Mouse (Mus musculus): ENCODE data around the gene Mri1.

DNA sequence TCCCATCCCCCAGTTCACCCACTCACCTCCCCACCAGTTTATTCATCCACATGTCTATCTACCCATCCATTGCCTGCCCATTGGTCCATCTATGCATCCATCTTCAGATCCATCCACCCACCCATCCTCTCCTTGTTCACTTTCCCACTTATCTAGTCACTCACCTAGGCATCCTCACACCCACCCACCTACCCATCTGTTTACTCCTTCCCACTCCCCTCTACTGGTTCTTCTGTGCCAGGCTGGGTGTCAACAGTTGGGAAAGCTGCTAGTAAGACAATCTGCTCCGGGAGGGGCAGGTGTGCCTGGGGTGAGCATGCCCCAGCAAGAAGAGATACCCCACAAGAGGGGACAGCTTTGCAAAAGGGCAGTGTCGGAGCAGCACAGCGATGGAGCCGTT, 4.0 kb upstream of the Mri1 start:
- TF ChIP-seq CTCF (IDR thresholded peaks at IDR 0.05) (no peak), POLR2A (IDR thresholded peaks at IDR 0.05; ENCODE audit: insufficient read depth, low read depth, low read length) (no peak)
